Mouse (Mus musculus) spleen, adult 2 months (tissue): ENCODE measurements around the gene Epm2a.

Source experiments
- CTCF ChIP-seq: fragments of 200-500 bp; IDR thresholded peaks from 2 replicates; pipeline ENCODE4 v1.5.1; 2011; ENCODE audit warnings: mild to moderate bottlenecking, inconsistent platforms; ENCODE audit not compliant: insufficient read depth, insufficient read length, insufficient replicate concordance; ENCODE audit errors: extremely low read depth
- POLR2A ChIP-seq: fragments of 200-500 bp; IDR thresholded peaks from 2 replicates; pipeline ENCODE4 v1.6.1; 2011; ENCODE audit warnings: low read depth, low read length, inconsistent platforms

DNA sequence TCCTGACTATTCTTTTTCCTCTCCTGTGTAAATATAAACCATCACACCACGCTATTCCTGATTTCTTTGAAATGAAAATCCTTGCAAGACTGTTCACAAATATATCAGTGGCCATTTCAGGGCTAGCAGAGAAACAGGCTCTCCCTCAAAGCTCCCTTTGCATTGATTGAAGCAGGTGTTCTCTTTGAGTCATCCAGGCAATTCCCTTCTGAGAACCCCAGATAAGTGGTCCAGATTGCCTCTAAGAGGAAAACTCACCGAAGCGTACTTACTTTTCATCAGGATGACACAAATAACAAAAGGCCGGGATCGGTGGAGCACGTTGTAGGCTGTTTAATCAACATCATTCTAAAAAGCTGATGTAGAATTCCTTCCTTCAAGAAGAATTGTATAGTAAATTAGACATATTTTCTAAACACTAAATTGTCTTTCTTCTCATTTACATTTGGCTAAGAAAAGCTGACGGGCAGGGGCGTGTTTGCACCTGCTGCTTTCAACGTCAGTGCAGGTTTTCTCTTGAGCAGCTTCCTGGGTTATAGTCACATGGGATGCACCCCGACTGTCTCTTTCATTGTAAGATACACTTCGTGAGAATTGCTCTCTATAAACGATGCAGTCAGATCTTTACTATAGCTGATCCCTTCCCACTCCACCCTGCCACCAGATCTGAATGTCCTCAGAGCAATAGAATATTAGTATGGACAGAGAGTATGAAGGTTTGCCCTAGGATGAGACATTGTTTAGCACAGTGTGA, 86.0 kb downstream of the Epm2a start:
- no peak for TF ChIP-seq CTCF
- TF ChIP-seq POLR2A = no peak
